ENCODE assay signal across 7 mouse cellular contexts in the genomic region with DNA sequence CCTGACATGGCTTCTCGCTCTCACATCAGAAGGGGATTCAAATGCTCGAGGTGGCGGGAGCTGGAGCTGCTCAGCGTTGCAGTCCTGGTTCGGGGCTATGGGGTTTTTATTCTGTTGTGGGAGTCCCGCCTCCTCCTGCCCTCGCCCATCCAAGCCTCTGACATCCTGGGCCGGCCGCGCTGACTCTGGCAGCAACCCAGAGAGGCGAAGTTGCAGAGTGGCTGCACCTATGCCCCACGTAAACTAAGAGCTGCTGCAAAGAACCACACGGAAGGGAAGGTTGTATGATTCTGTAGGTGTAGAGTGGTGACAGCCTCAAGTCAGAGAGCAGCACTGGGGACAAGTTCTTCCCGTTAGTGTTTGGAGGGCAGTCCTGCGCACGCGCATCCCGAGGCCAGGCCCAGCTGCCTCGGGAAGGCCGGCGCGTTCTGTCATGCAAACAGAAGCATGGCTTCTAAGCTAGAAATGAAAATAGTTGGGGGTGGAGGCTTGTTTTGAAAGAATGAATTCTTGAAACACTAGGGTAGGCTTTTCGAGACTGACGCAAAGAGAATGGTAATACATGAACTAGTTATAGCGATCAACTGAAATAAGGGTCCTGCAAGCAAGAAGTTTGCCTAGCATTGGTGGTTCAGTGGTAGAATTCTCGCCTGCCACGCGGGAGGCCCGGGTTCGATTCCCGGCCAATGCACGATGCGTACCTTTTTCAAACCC. TPM values are rescaled to one million over a fixed set of nuclear protein-coding genes. Genes with fewer than 3 reads are reported as not detected.
DNase-seq lines count a peak whose midpoint lies in the region; ATAC-seq lines count a peak whose summit lies in the region.

No protein-coding gene starts in this region.

- H3K4me1 ChIP-seq in embryonic facial prominence, embryonic 11.5 days (ENCODE audit: control insufficient read depth, insufficient read depth, low read length), result no peaks in the 10 kb centered on the region
- no peaks in the 10 kb centered on the region for H3K4me1 ChIP-seq in midbrain, embryonic 11.5 days (ENCODE audit: control insufficient read depth, insufficient read depth, low read length)

- DNase-seq in adrenal gland, postnatal 14 days, result peak; percentile 93
- peak; percentile 95 for DNase-seq in embryonic facial prominence, embryonic 11.5 days (ENCODE audit: low spot score)
- DNase-seq in heart, adult 11 months, result peak; percentile 99
- peak; percentile 86 for DNase-seq in kidney, adult 11 months
- peak; percentile 89 for DNase-seq in left cerebral cortex, postnatal 4 days
- peak; percentile 100 for DNase-seq in midbrain, embryonic 11.5 days (ENCODE audit: low spot score, missing footprints)
- peak; percentile 93 for DNase-seq in skeletal muscle tissue, adult 2 months (ENCODE audit: low read depth, low spot score)

- no peaks in the 10 kb centered on the region for H3K9me3 ChIP-seq in embryonic facial prominence, embryonic 11.5 days (replicated peaks; ENCODE audit: control insufficient read depth, low read length)
- no peaks in the 10 kb centered on the region for H3K9me3 ChIP-seq in midbrain, embryonic 11.5 days (ENCODE audit: control insufficient read depth, low read length)

- no peak overlapping the region for H3K27ac ChIP-seq in embryonic facial prominence, embryonic 11.5 days (replicated peaks; ENCODE audit: low read depth, low read length)
- H3K27ac ChIP-seq in midbrain, embryonic 11.5 days (ENCODE audit: low read depth, low read length), result peak overlapping the region; percentile 25; the same call in 1 of the 2 replicates

- 0 out of 2 replicates have a peak overlapping the region, but pooled peaks have one; percentile 29 for H3K9ac ChIP-seq in embryonic facial prominence, embryonic 11.5 days (replicated peaks; ENCODE audit: low read length)
- H3K9ac ChIP-seq in midbrain, embryonic 11.5 days (ENCODE audit: low read length), result peak overlapping the region; percentile 54

- intact Hi-C loops in left cerebral cortex, postnatal 4 days (cut with DNase I), result no loop called here

- no peaks in the 10 kb centered on the region for H3K27me3 ChIP-seq in embryonic facial prominence, embryonic 11.5 days (ENCODE audit: control insufficient read depth, insufficient read depth, low read length)
- H3K27me3 ChIP-seq in midbrain, embryonic 11.5 days (ENCODE audit: control insufficient read depth, insufficient read depth, low read length), result no peaks in the 10 kb centered on the region

- no peaks in the 10 kb centered on the region for H3K36me3 ChIP-seq in embryonic facial prominence, embryonic 11.5 days (replicated peaks; ENCODE audit: control insufficient read depth, insufficient read depth, low read depth, low read length)
- no peaks in the 10 kb centered on the region for H3K36me3 ChIP-seq in midbrain, embryonic 11.5 days (ENCODE audit: control insufficient read depth, insufficient read depth, low read length)

- H3K4me2 ChIP-seq in embryonic facial prominence, embryonic 11.5 days (ENCODE audit: low read depth, low read length), result peak overlapping the region; percentile 31
- peak overlapping the region; percentile 50 for H3K4me2 ChIP-seq in midbrain, embryonic 11.5 days

- peak; percentile 88 for ATAC-seq in embryonic facial prominence, embryonic 11.5 days (replicated peaks; ENCODE audit: insufficient number of reproducible peaks, low FRiP score, low TSS enrichment, low read depth)
- peak; percentile 93 for ATAC-seq in midbrain, embryonic 11.5 days (ENCODE audit: low FRiP score)

- H3K4me3 ChIP-seq in embryonic facial prominence, embryonic 11.5 days (ENCODE audit: low read depth, low read length), result peak overlapping the region; percentile 48
- H3K4me3 ChIP-seq in midbrain, embryonic 11.5 days (ENCODE audit: low read depth, low read length), result peak overlapping the region; percentile 69

- WGBS in embryonic facial prominence, embryonic 11.5 days, result under 1% methylated on average over 33 of the region's 33 CpGs
- WGBS in midbrain, embryonic 11.5 days, result under 1% methylated on average over 33 of the region's 33 CpGs

RNA-seq across cellular contexts. Expression of a gene that starts 20.2 kb away (rescaled TPM):
- 8.1 and 10.3 TPM in 2 replicates for total RNA-seq in adrenal gland, postnatal 14 days (2021)
- polyA plus RNA-seq in embryonic facial prominence, embryonic 11.5 days (2014; fragmentation: Nextera tagmentation; extraction: Ambion mirVana), result 6.5 and 7.9 TPM in 2 replicates
- total RNA-seq in left cerebral cortex, postnatal 4 days (2021), result 1 to 10 TPM; 6.7 to 7.0 TPM
- 8.5 and 8.6 TPM in 2 replicates for polyA plus RNA-seq in midbrain, embryonic 11.5 days (2014; fragmentation: Nextera tagmentation; extraction: Ambion mirVana)

RNA-seq across cellular contexts. Expression of a gene that starts 25.8 kb away (rescaled TPM):
- total RNA-seq in adrenal gland, postnatal 14 days (2021), result 0.49 and 0.89 TPM in 2 replicates
- 0.17 and 0.22 TPM in 2 replicates for polyA plus RNA-seq in embryonic facial prominence, embryonic 11.5 days (2014; fragmentation: Nextera tagmentation; extraction: Ambion mirVana)
- total RNA-seq in left cerebral cortex, postnatal 4 days (2021), result not detected
- 0.18 and 0.55 TPM in 2 replicates for polyA plus RNA-seq in midbrain, embryonic 11.5 days (2014; fragmentation: Nextera tagmentation; extraction: Ambion mirVana)
